Mouse (Mus musculus) hematopoietic stem cell, adult 5-6 weeks (primary cell): Measurements from ENCODE around the gene Cpa4. TPM values are rescaled to one million over a fixed set of nuclear protein-coding genes. Genes with fewer than 3 reads are reported as not detected.

ENCODE experiments used
- ATAC-seq, 2 experiments: fragments of 125-278 bp in 1 of 2; replicated peaks in 1 of 2; 2 replicates each; pipeline ENCODE4 v1.8.0; 2016 to 2017; ENCODE audit warnings: inconsistent platforms in 2 of 2, mild to moderate bottlenecking in 2 of 2, moderate number of reproducible peaks in 2 of 2, low read depth in 1 of 2, moderate TSS enrichment in 1 of 2; ENCODE audit not compliant: low FRiP score in 2 of 2, poor library complexity in 2 of 2, severe bottlenecking in 2 of 2, insufficient read depth in 1 of 2, low TSS enrichment in 1 of 2
- total RNA-seq: library from RNA; stranded (forward); fragments of 172-1452, 232-1000 nt; gene quantifications from 2 replicates; pipeline ENCODE4 v1.2.3, GENCODE M21; 2017

Cpa4 gene
- total RNA-seq, 1 experiment from 2014 or later, result not detected

DNA sequence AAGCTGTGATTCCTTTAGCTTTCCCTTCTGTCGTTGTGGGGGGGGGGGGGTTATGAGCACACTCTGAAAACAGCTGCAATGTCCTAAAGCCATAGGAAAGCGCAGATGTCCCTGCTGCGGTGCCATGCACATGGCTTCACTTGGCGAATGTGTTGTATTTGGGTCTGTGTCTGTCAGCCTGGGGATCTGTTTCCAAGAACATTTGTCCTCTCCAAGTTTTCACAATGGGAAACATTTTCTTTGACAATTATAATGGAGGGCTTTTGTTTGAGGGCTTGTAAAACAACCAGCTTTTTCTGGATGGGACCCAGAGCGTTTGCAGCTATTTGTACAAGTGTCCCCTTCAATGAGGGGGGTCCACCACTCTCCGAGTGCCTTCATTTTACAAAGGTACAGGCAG is 46.1 kb downstream of the Cpa4 start:
- ATAC-seq, result no peak

DNA sequence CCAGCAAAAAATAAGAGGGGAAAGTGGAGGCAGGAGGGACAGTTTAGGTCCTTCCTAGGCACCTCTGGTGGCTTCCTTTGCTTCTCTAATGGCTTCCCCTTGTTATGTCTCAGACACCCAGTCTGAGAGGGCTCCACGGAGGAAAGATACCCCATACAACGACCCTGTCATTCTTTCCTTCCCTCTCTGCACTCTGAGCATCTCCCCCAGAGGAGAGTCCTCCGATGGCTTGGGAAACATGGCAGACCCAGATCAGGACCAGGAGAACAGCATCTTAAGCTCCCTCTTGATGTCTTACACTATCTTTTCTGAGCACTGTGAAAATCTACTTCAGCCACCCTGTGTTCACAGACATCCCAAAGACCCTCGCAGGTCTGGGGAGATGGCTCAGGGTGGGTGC is 47.6 kb downstream of the Cpa4 start:
- no peak for ATAC-seq

- peak; percentile 76 to 81 for ATAC-seq
Observed at GRCm38 (mm10) chr6:30616491-30616941, 48.3 kb downstream of the Cpa4 start.

- peak; percentile 36 to 53; a peak in 3 of 4 replicates for ATAC-seq
Observed at GRCm38 (mm10) chr6:30617020-30617958, 49.1 kb downstream of the Cpa4 start.

GRCm38 (mm10) chr6:30617959-30618590 is 49.9 kb downstream of the Cpa4 start:
- ATAC-seq, result peak; percentile 61 to 69

DNA sequence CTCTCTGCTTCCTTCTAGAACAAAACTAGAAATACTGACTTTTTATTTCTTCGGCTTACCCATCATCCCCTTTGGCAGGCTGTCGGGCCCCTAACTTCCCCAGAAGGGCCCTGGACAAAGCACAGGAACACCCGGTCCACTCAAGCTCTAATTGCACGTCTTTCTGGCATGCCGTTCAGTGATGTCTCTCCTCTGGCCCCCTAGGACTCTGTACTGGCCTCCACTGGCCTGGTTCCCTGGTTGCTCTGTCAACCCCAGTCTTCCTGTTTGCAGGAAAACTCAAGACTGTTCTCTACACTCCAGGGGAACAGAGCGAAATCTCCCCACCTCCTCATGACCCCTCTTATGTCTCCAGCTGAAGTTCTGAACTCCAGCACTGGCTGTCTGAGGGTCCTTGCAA is 50.6 kb downstream of the Cpa4 start:
- ATAC-seq, result no peak

DNA sequence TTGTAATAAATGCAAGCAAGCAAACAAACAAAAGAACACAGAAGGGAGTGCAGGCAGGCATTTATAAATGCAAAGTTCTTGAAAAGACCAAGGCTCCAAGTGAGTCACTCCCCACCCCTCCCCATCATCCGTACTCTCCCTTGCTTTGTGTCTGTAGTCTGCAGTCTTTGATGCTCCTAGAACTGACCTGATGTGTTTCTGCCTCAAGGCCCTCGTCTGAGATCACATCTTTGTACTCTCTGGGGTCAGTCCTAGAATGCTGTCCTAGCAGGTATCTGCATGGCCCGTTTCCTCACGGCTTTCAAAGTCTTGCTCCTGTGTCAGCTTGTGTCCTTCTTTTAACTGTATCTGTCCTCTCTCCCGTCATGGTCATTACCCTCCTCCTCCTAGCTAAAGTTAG is 51.4 kb downstream of the Cpa4 start:
- no peak for ATAC-seq

- no peak for ATAC-seq
Observed at GRCm38 (mm10) chr6:30620591-30620990, 52.4 kb downstream of the Cpa4 start.

- no peak for ATAC-seq
Observed at GRCm38 (mm10) chr6:30620994-30621393, 52.8 kb downstream of the Cpa4 start.

DNA sequence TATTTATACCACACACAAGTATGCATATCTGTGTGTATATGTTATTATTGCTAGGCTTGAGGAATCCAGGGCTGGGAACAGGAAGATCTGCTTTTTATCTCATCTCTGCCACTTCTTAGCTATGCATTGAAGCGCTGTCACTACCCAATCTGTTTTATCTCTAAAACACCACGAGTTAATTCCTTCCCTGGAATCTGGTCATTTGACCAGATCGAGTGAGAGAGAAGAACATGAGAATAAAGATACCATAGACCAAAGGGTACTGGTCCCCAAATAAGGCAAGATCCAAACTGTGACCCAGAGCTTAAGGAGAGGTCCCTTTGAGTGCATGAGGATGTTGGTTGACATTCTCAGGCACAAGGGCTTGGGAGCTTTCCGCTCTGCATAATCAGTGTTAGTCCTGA is 53.8 kb downstream of the Cpa4 start:
- ATAC-seq, result no peak

DNA sequence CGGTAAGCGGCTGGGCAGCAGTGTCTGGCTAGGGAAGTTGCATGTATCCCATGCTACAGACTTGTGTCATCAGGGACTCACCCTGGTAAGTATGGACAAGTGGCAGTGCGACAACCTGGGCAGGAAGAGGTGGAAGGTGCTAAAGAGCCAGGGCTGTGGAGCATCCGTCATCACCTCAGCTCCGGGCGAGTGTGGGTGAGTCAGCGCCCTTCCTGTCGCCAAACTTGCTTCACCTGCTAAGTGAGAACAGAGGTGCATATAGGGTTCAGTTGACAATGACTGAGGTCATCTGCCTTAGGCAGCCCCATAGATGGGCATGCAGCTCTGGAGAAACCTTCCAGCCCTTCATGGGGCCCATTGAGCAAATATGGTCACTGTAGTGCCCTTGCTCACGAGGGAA is 56.6 kb downstream of the Cpa4 start:
- no peak for ATAC-seq

DNA sequence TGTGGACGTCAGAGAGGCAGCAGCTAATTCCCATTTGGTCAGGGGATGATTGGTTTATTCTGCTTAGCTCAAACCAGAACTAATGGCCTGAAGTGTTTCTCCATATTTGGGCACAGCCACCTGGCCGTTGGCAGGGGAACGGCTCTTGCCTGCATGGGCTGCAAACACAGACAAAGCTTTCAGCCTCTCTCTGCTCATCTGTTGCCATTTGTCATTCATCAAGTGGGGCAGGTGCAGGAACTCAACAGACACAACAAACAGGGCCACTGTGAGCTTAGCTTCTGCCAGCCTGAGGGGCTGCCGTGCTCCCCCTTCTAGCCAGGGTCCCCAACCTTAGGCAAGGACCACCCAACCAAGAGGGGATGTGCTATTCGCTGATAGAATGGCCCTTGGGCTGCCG is 60.0 kb downstream of the Cpa4 start:
- no peak for ATAC-seq

GRCm38 (mm10) chr6:30629989-30630388 is 61.8 kb downstream of the Cpa4 start:
- no peak for ATAC-seq

DNA sequence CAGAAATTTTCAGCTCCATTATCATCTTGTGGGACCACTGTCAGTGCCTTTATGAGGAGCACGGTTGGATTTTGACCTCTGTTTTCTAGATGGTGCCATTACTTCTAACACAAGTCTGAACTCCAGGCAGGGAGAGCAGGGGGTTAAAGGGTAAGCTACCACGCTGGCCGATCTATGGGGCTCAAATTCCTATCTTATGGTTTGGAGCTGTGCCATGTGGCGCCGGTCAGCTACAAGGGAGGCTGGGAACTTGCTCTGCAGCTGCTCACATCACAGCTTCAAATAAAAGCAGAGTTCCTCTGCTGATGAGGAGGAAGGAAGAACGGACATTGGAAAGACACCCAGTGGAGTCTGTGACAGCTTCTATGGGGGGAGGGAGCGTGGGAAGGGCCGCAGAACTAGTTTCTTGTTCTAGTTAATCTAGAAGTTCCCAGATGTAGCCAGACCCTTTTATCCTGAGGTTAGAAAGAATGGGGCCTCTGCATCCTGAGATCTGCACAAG is 67.2 kb downstream of the Cpa4 start:
- no peak for ATAC-seq

DNA sequence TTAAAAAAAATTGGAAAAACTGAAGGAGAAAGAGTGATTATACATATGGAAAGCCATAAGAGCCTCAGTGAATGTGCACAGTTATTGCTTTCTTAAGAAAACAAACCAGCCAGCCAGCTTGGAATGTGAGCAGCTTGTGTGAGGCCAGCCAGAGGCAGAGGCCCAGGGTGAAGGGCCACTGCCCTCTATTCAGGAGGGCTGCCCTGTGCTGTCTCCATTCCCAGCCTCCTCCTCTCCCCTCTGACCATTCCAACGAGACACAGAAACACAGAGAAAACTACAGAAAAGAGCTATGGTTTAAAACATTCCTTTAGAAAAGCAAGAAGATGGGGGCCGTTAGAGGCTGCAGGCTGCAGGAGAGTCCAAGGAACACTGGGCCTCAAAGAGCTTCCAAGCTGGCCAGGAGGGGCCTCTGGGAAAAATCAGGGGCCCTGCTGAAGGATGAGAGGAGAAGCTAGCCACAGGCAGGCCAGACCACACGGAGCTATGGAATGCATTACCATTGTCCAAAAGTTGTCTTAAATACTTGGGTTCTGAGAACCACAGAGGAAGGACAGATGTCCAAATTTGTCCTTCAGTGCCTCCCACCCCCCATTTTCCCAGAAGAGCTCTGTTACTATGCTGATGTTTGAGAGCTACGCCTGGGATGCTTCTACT is 68.1 kb downstream of the Cpa4 start:
- ATAC-seq, result no peak

DNA sequence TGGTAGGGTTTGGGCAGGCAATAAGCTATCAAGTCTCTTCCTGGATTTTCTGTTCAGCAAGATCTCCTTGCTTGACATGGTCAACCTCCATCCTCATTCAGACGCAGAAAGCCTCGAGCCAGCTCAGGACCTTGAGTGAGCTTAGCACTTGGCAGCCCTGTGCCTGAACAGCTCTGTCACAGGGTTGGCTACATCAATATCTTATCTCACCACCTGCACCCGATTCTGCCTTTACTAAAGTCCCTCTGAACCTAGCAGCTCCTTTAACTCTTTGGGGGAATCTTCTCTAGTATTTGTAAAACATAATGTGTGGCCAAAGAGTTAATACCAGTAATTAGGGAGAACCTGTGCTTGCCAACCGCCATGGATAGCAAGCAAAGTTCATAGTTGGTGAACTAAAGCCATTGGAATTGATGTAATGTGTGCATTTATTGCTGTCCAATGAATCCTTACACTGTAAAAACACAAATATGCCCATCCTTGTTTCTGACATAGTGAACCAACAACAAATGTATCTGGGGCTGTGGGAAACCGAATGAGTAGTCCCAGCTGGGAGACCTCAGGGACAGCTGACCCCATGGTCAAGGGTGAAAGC is 70.6 kb downstream of the Cpa4 start, which contains the start of gene Cpa1:
Gene Cpa1, plus strand, starts transcription at position 545 of the 595 bp plus-strand sequence.
- ATAC-seq, result no peak
